Mouse (Mus musculus) right cerebral cortex, postnatal 36 days (tissue): ENCODE measurements around the gene Hist1h1b.
A peak's percentile ranks its signal among the peaks of the same experiment; 100 is the strongest.
"Not testable (repeated sequence)": the region's sequence is repeated elsewhere in the genome, so short reads cannot be mapped to it uniquely, and the experiment has no call there.

ENCODE experiments used
- DNase-seq, 2 experiments: peaks; one replicate each; pipeline ENCODE4 v3.0.0; 2022; ENCODE audit warnings: low spot score in 2 of 2, mixed read lengths in 1 of 2

The Hist1h1b gene

GRCm38 (mm10) chr13:21782361-21783254, 2.2 kb upstream of the Hist1h1b start:
- DNase-seq: peak; percentile 9 to 11

GRCm38 (mm10) chr13:21781639-21782038, 1.2 kb upstream of the Hist1h1b start:
- DNase-seq: no peak

- DNase-seq: no peak
Measured at GRCm38 (mm10) chr13:21781021-21781555, 663 bp upstream of the Hist1h1b start.

GRCm38 (mm10) chr13:21778814-21779766, 1.3 kb downstream of the Hist1h1b start:
- peak; percentile 53 to 68 for DNase-seq

- DNase-seq: no peak
Measured at GRCm38 (mm10) chr13:21755707-21756106, 24.7 kb downstream of the Hist1h1b start.

GRCm38 (mm10) chr13:21754294-21755001, 26.0 kb downstream of the Hist1h1b start:
- DNase-seq: not testable (repeated sequence)

- peak; percentile 61 to 85 for DNase-seq
Measured at GRCm38 (mm10) chr13:21753524-21754285, 26.7 kb downstream of the Hist1h1b start, which contains the start of the genes Hist1h2ak and Hist1h2bn. TSS of gene Hist1h2ak (minus strand) at chr13:21753827. TSS of gene Hist1h2bn (plus strand) at chr13:21754123.

- DNase-seq: no peak
Measured at GRCm38 (mm10) chr13:21753051-21753523, 27.3 kb downstream of the Hist1h1b start.

- DNase-seq: no peak
Measured at GRCm38 (mm10) chr13:21752356-21752755, 28.1 kb downstream of the Hist1h1b start.

- no peak for DNase-seq
Measured at GRCm38 (mm10) chr13:21751827-21752226, 28.6 kb downstream of the Hist1h1b start.

GRCm38 (mm10) chr13:21751417-21751816, 29.0 kb downstream of the Hist1h1b start:
- DNase-seq: no peak

GRCm38 (mm10) chr13:21750159-21751017, 30.0 kb downstream of the Hist1h1b start, which contains the start of gene Hist1h4k:
TSS of gene Hist1h4k (minus strand) at chr13:21750505.
- DNase-seq: peak; percentile 92 to 93

GRCm38 (mm10) chr13:21749387-21750158, 30.9 kb downstream of the Hist1h1b start:
- DNase-seq: no peak

GRCm38 (mm10) chr13:21745006-21745405, 35.4 kb downstream of the Hist1h1b start:
- no peak for DNase-seq

GRCm38 (mm10) chr13:21734906-21735767, 45.3 kb downstream of the Hist1h1b start, which contains the start of gene Hist1h4j:
TSS of gene Hist1h4j (plus strand) at chr13:21735064.
- peak; percentile 54 to 69 for DNase-seq

GRCm38 (mm10) chr13:21734010-21734905, 46.2 kb downstream of the Hist1h1b start:
- peak in 1 of 2 experiments; percentile 63 for DNase-seq
